8 mouse cellular contexts compared by ENCODE assay signal in genomic region chr13:99352758-99353489, GRCm38 (mm10). TPM values are rescaled to one million over a fixed set of nuclear protein-coding genes. Genes with fewer than 3 reads are reported as not detected.
DNase-seq lines count a peak whose midpoint lies in the region; ATAC-seq lines count a peak whose summit lies in the region.

No protein-coding gene starts in this region.

- peak overlapping the region; percentile 43 to 48 for H3K4me3 ChIP-seq in heart, embryonic 14.5 days (ENCODE audit: control insufficient read depth in 1 of 2, insufficient read depth in 1 of 2, low read depth in 1 of 2, low read length in 2 of 2)
- H3K4me3 ChIP-seq in liver, embryonic 13.5 days (replicated peaks): peak overlapping the region; percentile 56
- peak overlapping the region; percentile 53 for H3K4me3 ChIP-seq in stomach, embryonic 16.5 days (replicated peaks; ENCODE audit: low read length)

- 11% methylated on average over 28 of the region's 28 CpGs for whole genome bisulfite sequencing in heart, embryonic 14.5 days
- 12% methylated on average over 28 of the region's 28 CpGs for WGBS in liver, embryonic 13.5 days (ENCODE audit: insufficient replicate concordance)
- 11% methylated on average over 28 of the region's 28 CpGs for WGBS in stomach, embryonic 16.5 days

- H3K27me3 ChIP-seq in heart, embryonic 14.5 days (ENCODE audit: control insufficient read depth, insufficient read depth, low read length): no peaks in the 10 kb centered on the region
- no peaks in the 10 kb centered on the region for H3K27me3 ChIP-seq in liver, embryonic 13.5 days
- no peaks in the 10 kb centered on the region for H3K27me3 ChIP-seq in stomach, embryonic 16.5 days (ENCODE audit: control insufficient read depth, insufficient read depth, low read length)

- H3K4me1 ChIP-seq in heart, embryonic 14.5 days (ENCODE audit: control insufficient read depth in 2 of 2, insufficient read depth in 2 of 2, low read length in 2 of 2): peaks cover 0 to 4% of the 10 kb centered on the region in 2 experiments; a peak in 1 of 4 replicates
- peaks cover 19% of the 10 kb centered on the region for H3K4me1 ChIP-seq in liver, embryonic 13.5 days (replicated peaks)
- H3K4me1 ChIP-seq in stomach, embryonic 16.5 days (ENCODE audit: control insufficient read depth, insufficient read depth, low read length): 0 out of 2 replicates have a peak, but pooled peaks cover 4% of the 10 kb centered on the region

- H3K9ac ChIP-seq in heart, embryonic 14.5 days (ENCODE audit: low read length): peak overlapping the region; percentile 80
- peak overlapping the region; percentile 61; the same call in 1 of the 2 replicates for H3K9ac ChIP-seq in liver, embryonic 13.5 days
- peak overlapping the region; percentile 70 for H3K9ac ChIP-seq in stomach, embryonic 16.5 days (ENCODE audit: low read length)

- H3K36me3 ChIP-seq in heart, embryonic 14.5 days (ENCODE audit: control insufficient read depth, insufficient read depth, low read length): peaks cover 51% of the 10 kb centered on the region
- peaks cover 31% of the 10 kb centered on the region for H3K36me3 ChIP-seq in liver, embryonic 13.5 days
- H3K36me3 ChIP-seq in stomach, embryonic 16.5 days (ENCODE audit: control insufficient read depth, insufficient read depth, low read length): no peaks in the 10 kb centered on the region; the same call in 1 of the 2 replicates

- H3K4me2 ChIP-seq in heart, embryonic 14.5 days (ENCODE audit: low read length): peak overlapping the region; percentile 84
- peak overlapping the region; percentile 76 for H3K4me2 ChIP-seq in liver, embryonic 13.5 days
- H3K4me2 ChIP-seq in stomach, embryonic 16.5 days (ENCODE audit: low read depth, low read length): peak overlapping the region; percentile 66

- peak; percentile 99 for DNase-seq in CD4-positive, CD25-positive, alpha-beta regulatory T cell, adult 2 months (ENCODE audit: low read depth, low spot score)
- peak; percentile 89 for DNase-seq in c-Kit-negative CD71-positive TER-119-positive erythroid progenitor cells, embryonic 14.5 days (ENCODE audit: low read depth, low spot score)
- peak; percentile 95 for DNase-seq in fibroblast of lung, adult 2 months (ENCODE audit: low read depth)
- DNase-seq in kidney, postnatal 14 days: peak; percentile 97
- DNase-seq in liver, embryonic 13.5 days: peak; percentile 94
- DNase-seq in neural tube, embryonic 10.5 days (ENCODE audit: extremely low spot score, low spot score): peak; percentile 92

- H3K27ac ChIP-seq in heart, embryonic 14.5 days (replicated peaks in 1 of 2; ENCODE audit: control insufficient read depth in 1 of 2, insufficient read depth in 1 of 2, low read depth in 2 of 2, low read length in 2 of 2): peak overlapping the region; percentile 69 to 87
- H3K27ac ChIP-seq in liver, embryonic 13.5 days: peak overlapping the region; percentile 72
- H3K27ac ChIP-seq in stomach, embryonic 16.5 days (ENCODE audit: low read length): peak overlapping the region; percentile 86

- ATAC-seq in heart, embryonic 14.5 days (ENCODE audit: insufficient number of reproducible peaks, insufficient read depth, low FRiP score, low read depth): peak; percentile 99
- peak; percentile 100 for ATAC-seq in liver, embryonic 13.5 days (ENCODE audit: low read depth)
- peak; percentile 100 for ATAC-seq in stomach, embryonic 16.5 days (ENCODE audit: insufficient read depth, low FRiP score)

- no peaks in the 10 kb centered on the region for H3K9me3 ChIP-seq in heart, embryonic 14.5 days (ENCODE audit: control insufficient read depth, low read length)
- no peaks in the 10 kb centered on the region for H3K9me3 ChIP-seq in liver, embryonic 13.5 days (replicated peaks)
- H3K9me3 ChIP-seq in stomach, embryonic 16.5 days (replicated peaks; ENCODE audit: control insufficient read depth, low read length): no peaks in the 10 kb centered on the region

RNA-seq across cellular contexts. Expression of gene Mrps27, which starts 8.3 kb away (rescaled TPM):
- polyA plus RNA-seq in heart, embryonic 14.5 days (2014; fragmentation: Nextera tagmentation; extraction: Ambion mirVana): 75.2 and 80.6 TPM in 2 replicates
- polyA plus RNA-seq in liver, embryonic 13.5 days (2015; fragmentation: Nextera tagmentation; extraction: Ambion mirVana): 36.3 and 40.1 TPM in 2 replicates
- 56.1 and 56.4 TPM in 2 replicates for polyA plus RNA-seq in stomach, embryonic 16.5 days (2015; fragmentation: Nextera tagmentation; extraction: Ambion mirVana)

RNA-seq across cellular contexts. Expression of gene Ptcd2, which starts 8.4 kb away (rescaled TPM):
- 72.8 and 73.0 TPM in 2 replicates for polyA plus RNA-seq in heart, embryonic 14.5 days (2014; fragmentation: Nextera tagmentation; extraction: Ambion mirVana)
- polyA plus RNA-seq in liver, embryonic 13.5 days (2015; fragmentation: Nextera tagmentation; extraction: Ambion mirVana): 36.4 and 45.3 TPM in 2 replicates
- polyA plus RNA-seq in stomach, embryonic 16.5 days (2015; fragmentation: Nextera tagmentation; extraction: Ambion mirVana): 46.6 and 46.9 TPM in 2 replicates

Comparison
In these comparisons a context has a peak if more than half of its experiments do, and no peak if none do; other contexts are left out.
1. Peak in every context shown above with its lines: DNase-seq, ATAC-seq, H3K4me3 ChIP-seq and H3K27ac ChIP-seq.